Comparison of ENCODE assay signal across 21 mouse cellular contexts in the genomic region with DNA sequence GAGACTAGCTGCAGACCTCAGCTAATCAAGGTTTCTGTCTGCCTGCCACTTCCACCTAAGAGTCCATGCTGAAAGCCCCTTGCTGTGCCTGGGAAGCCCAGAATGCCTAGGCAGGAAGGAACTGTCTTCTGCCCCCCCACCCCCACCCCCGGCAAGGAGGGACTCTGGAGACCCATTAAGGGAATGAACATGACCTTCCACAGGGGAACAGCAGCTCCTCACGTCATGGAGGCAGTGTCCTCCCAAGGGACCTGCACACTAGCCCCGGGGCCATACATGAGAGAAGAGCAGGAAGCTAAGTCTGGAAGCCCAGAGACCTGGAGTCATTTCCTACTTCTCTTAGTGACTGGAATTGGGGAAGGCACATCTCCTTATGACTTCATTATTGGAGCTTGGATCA. TPM values are rescaled to one million over a fixed set of nuclear protein-coding genes. Genes with fewer than 3 reads are reported as not detected.
"Had no signal": no experiment of that assay in that cellular context is flagged by ENCODE, and none has a peak within 500 bp of the region (broad histone marks: within the 10 kb centered on the region; RNA-seq: fewer than 3 reads in every experiment).

No protein-coding gene starts in this region.

- H3K27ac ChIP-seq: midbrain, embryonic 13.5 days; midbrain, embryonic 15.5 days; neural tube, embryonic 12.5 days; stomach, embryonic 15.5 days; stomach, postnatal 0 days had no signal

- H3K36me3 ChIP-seq: midbrain, embryonic 13.5 days; midbrain, embryonic 15.5 days; neural tube, embryonic 12.5 days; stomach, embryonic 15.5 days had no signal

- H3K9ac ChIP-seq: lung, embryonic 14.5 days; midbrain, embryonic 13.5 days; midbrain, embryonic 15.5 days; neural tube, embryonic 12.5 days; stomach, embryonic 15.5 days had no signal

- DNase-seq: lung, adult 18-20 months; lung, embryonic 14.5 days; lung, postnatal 10 days; lung, postnatal 4 days; retina, postnatal 1 day; right cerebral cortex, adult 18-20 months; right cerebral cortex, postnatal 25 days; right cerebral cortex, postnatal 4 days; thymus, postnatal 14 days; thymus, postnatal 36 days had no signal

- H3K4me2 ChIP-seq: lung, embryonic 14.5 days; midbrain, embryonic 11.5 days; midbrain, embryonic 13.5 days; midbrain, embryonic 15.5 days; neural tube, embryonic 12.5 days; stomach, embryonic 15.5 days had no signal

- H3K27me3 ChIP-seq: midbrain, embryonic 13.5 days; midbrain, embryonic 15.5 days; neural tube, embryonic 12.5 days; stomach, embryonic 15.5 days had no signal

- H3K4me1 ChIP-seq: midbrain, embryonic 13.5 days; midbrain, embryonic 15.5 days; neural tube, embryonic 12.5 days; stomach, embryonic 15.5 days had no signal

- ATAC-seq: midbrain, embryonic 13.5 days; midbrain, embryonic 15.5 days had no signal

- H3K4me3 ChIP-seq: midbrain, embryonic 13.5 days; midbrain, embryonic 15.5 days; neural tube, embryonic 12.5 days; stomach, embryonic 15.5 days had no signal

- H3K9me3 ChIP-seq: midbrain, embryonic 13.5 days; midbrain, embryonic 15.5 days; neural tube, embryonic 12.5 days; stomach, embryonic 15.5 days had no signal

RNA-seq across cellular contexts. Expression of a gene that starts 13.8 kb away (rescaled TPM):
- polyA plus RNA-seq: midbrain, embryonic 15.5 days; neural tube, embryonic 12.5 days; neural tube, embryonic 14.5 days; stomach, embryonic 15.5 days; stomach, postnatal 0 days had no signal

RNA-seq across cellular contexts. Expression of a gene that starts 55.0 kb away (rescaled TPM):
- polyA plus RNA-seq: liver, embryonic 16.5 days; lung, embryonic 16.5 days; spleen, adult 2 months; stomach, embryonic 15.5 days; stomach, postnatal 0 days; thymus, postnatal 0 days had no signal
